Mouse (Mus musculus) stomach, embryonic 15.5 days (tissue): ENCODE results near the gene Patz1. TPM values are rescaled to one million over a fixed set of nuclear protein-coding genes. Genes with fewer than 3 reads are reported as not detected.

Experiments used
- ATAC-seq: fragments of 200-750 bp; cut with Nextera tagmentation; 2 replicates; pipeline ENCODE4 v1.8.0; 2017; ENCODE audit warnings: low read depth, moderate number of reproducible peaks, moderate TSS enrichment; ENCODE audit not compliant: insufficient read depth, low FRiP score
- H3K27ac ChIP-seq: fragments of 300-500 bp; sonication (generic); 2 replicates; pipeline ENCODE4 v1.5.1; 2015; ENCODE audit warnings: mild to moderate bottlenecking, inconsistent platforms
- H3K27me3 ChIP-seq: fragments of 300-500 bp; sonication (generic); replicated peaks from 2 replicates; pipeline ENCODE4 v1.6.1; 2015; ENCODE audit warnings: inconsistent platforms
- H3K36me3 ChIP-seq: fragments of 300-500 bp; sonication (generic); 2 replicates; pipeline ENCODE4 v1.6.1; 2015; ENCODE audit warnings: inconsistent platforms
- H3K4me1 ChIP-seq: fragments of 300-500 bp; sonication (generic); 2 replicates; pipeline ENCODE4 v1.6.1; 2015; ENCODE audit warnings: inconsistent platforms
- H3K4me2 ChIP-seq: fragments of 300-500 bp; sonication (generic); 2 replicates; pipeline ENCODE4 v1.6.1; 2015; ENCODE audit warnings: mild to moderate bottlenecking, inconsistent platforms
- H3K4me3 ChIP-seq: fragments of 300-500 bp; sonication (generic); replicated peaks from 2 replicates; pipeline ENCODE4 v1.5.1; 2015; ENCODE audit warnings: inconsistent platforms
- H3K9ac ChIP-seq: fragments of 300-500 bp; sonication (generic); 2 replicates; pipeline ENCODE4 v1.6.1; 2015; ENCODE audit warnings: inconsistent platforms
- H3K9me3 ChIP-seq: fragments of 300-500 bp; sonication (generic); 2 replicates; pipeline ENCODE4 v1.6.1; 2016; ENCODE audit warnings: inconsistent platforms
- WGBS: fragments of 180-500 bp; shearing (Covaris S2); methylation state at CpG from one replicate; pipeline ENCODE4 v1.1.7; 2015; 5-methylcytosine and 5-hydroxymethylcytosine counted together
- polyA plus RNA-seq: library from polyadenylated mRNA; unstranded; fragments of >200 nt; fragmentation: Nextera tagmentation; extraction: Ambion mirVana; gene quantifications from 2 replicates; pipeline ENCODE4 v1.2.1, GENCODE M21; 2015

Gene Patz1
- 39.9 and 42.0 TPM in 2 replicates for polyA plus RNA-seq

- peak within 1 kb of the TSS; percentile 90 for H3K4me2 ChIP-seq
- H3K27ac ChIP-seq = peak within 1 kb of the TSS; percentile 100
- no peaks in the 10 kb centered on the region for H3K27me3 ChIP-seq
- ATAC-seq = peak; percentile 17
- peak within 1 kb of the TSS; percentile 85 for H3K4me3 ChIP-seq
- H3K4me1 ChIP-seq = peaks cover 36% of the 10 kb centered on the region
- H3K9ac ChIP-seq = peak within 1 kb of the TSS; percentile 92
- H3K36me3 ChIP-seq = peaks cover 4% of the 10 kb centered on the region; the same call in 1 of the 2 replicates
- WGBS = under 1% methylated on average over 41 of the region's 41 CpGs
- H3K9me3 ChIP-seq = no peaks in the 10 kb centered on the region
These were observed at the start of gene Patz1 for GRCm38 (mm10) chr11:3288521-3289301. Patz1 (plus strand) TSS chr11:3288874.

- no peak overlapping the region for H3K4me2 ChIP-seq
- 93% methylated on average over 7 of the region's 7 CpGs for WGBS
- no peak for ATAC-seq
- H3K4me3 ChIP-seq = no peak overlapping the region
- peaks cover 74% of the 10 kb centered on the region for H3K36me3 ChIP-seq
- H3K4me1 ChIP-seq = no peaks in the 10 kb centered on the region
- H3K27ac ChIP-seq = no peak overlapping the region
- no peak overlapping the region for H3K9ac ChIP-seq
- no peaks in the 10 kb centered on the region for H3K9me3 ChIP-seq
- no peaks in the 10 kb centered on the region for H3K27me3 ChIP-seq
These were observed 46.3 kb upstream of the Patz1 start for GRCm38 (mm10) chr11:3242395-3242794.

GRCm38 (mm10) chr11:3243771-3244170 lies 44.9 kb upstream of the Patz1 start:
- Histone ChIP-seq H3K27ac (no peak overlapping the region), H3K4me1 (no peaks in the 10 kb centered on the region), H3K4me3 (no peak overlapping the region), H3K9ac (no peak overlapping the region), H3K9me3 (no peaks in the 10 kb centered on the region), H3K36me3 (peaks cover 74% of the 10 kb centered on the region), H3K4me2 (no peak overlapping the region), H3K27me3 (no peaks in the 10 kb centered on the region)
- ATAC-seq = no peak
- 83% methylated on average over 4 of the region's 4 CpGs for WGBS

GRCm38 (mm10) chr11:3247387-3247786 lies 41.3 kb upstream of the Patz1 start:
- 88% methylated on average over 2 of the region's 2 CpGs for WGBS

GRCm38 (mm10) chr11:3259537-3259936 lies 29.1 kb upstream of the Patz1 start:
- ATAC-seq = no peak
- H3K27me3 ChIP-seq = no peaks in the 10 kb centered on the region
- H3K4me1 ChIP-seq = no peaks in the 10 kb centered on the region; the same call in 1 of the 2 replicates
- H3K36me3 ChIP-seq = peaks cover 28% of the 10 kb centered on the region
- no peaks in the 10 kb centered on the region for H3K9me3 ChIP-seq
- 97% methylated on average over 1 of the region's 1 CpGs for WGBS
- no peak overlapping the region for H3K4me2 ChIP-seq
- H3K9ac ChIP-seq = no peak overlapping the region
- no peak overlapping the region for H3K4me3 ChIP-seq
- no peak overlapping the region for H3K27ac ChIP-seq

More at GRCm38 (mm10) chr11:3247387-3247786, 41.3 kb upstream of the Patz1 start:
- H3K9ac ChIP-seq = no peak overlapping the region
- no peaks in the 10 kb centered on the region for H3K4me1 ChIP-seq
- H3K27me3 ChIP-seq = no peaks in the 10 kb centered on the region
- peaks cover 72% of the 10 kb centered on the region for H3K36me3 ChIP-seq
- H3K4me3 ChIP-seq = no peak overlapping the region
- H3K9me3 ChIP-seq = no peaks in the 10 kb centered on the region
- no peak for ATAC-seq
- H3K4me2 ChIP-seq = no peak overlapping the region
- no peak overlapping the region for H3K27ac ChIP-seq

- peak overlapping the region; percentile 94 for H3K4me3 ChIP-seq
- H3K27ac ChIP-seq = peak overlapping the region; percentile 89
- peaks cover 8% of the 10 kb centered on the region for H3K4me1 ChIP-seq
- ATAC-seq = no peak
- peak overlapping the region; percentile 71 for H3K4me2 ChIP-seq
- H3K9me3 ChIP-seq = no peaks in the 10 kb centered on the region
- H3K27me3 ChIP-seq = no peaks in the 10 kb centered on the region
- H3K36me3 ChIP-seq = peaks cover 19% of the 10 kb centered on the region
- WGBS = 1% methylated on average over 26 of the region's 26 CpGs
- peak overlapping the region; percentile 98 for H3K9ac ChIP-seq
These were observed 23.2 kb upstream of the Patz1 start for GRCm38 (mm10) chr11:3265291-3266078.

- Histone ChIP-seq H3K36me3 (peaks cover 15% of the 10 kb centered on the region), H3K27me3 (no peaks in the 10 kb centered on the region), H3K9ac (peak within 1 kb of the TSS; percentile 98), H3K4me1 (peaks cover 8% of the 10 kb centered on the region), H3K4me2 (peak within 1 kb of the TSS; percentile 71), H3K27ac (peak within 1 kb of the TSS; percentile 89), H3K9me3 (no peaks in the 10 kb centered on the region), H3K4me3 (peak within 1 kb of the TSS; percentile 94)
- ATAC-seq = peak; percentile 99
- under 1% methylated on average over 70 of the region's 72 CpGs for WGBS
These were observed 22.5 kb upstream of the Patz1 start, which contains the start of gene Drg1 for GRCm38 (mm10) chr11:3266079-3266685. Drg1 (minus strand) TSS chr11:3266415.

GRCm38 (mm10) chr11:3267133-3267532 lies 21.5 kb upstream of the Patz1 start:
- H3K27me3 ChIP-seq = no peaks in the 10 kb centered on the region
- H3K4me3 ChIP-seq = peak overlapping the region; percentile 94
- H3K9me3 ChIP-seq = no peaks in the 10 kb centered on the region
- H3K9ac ChIP-seq = peak overlapping the region; percentile 51; the same call in 1 of the 2 replicates
- H3K4me2 ChIP-seq = peak overlapping the region; percentile 52
- ATAC-seq = no peak
- peaks cover 8% of the 10 kb centered on the region for H3K4me1 ChIP-seq
- peak overlapping the region; percentile 89; the same call in 1 of the 2 replicates for H3K27ac ChIP-seq
- H3K36me3 ChIP-seq = peaks cover 7% of the 10 kb centered on the region
- 44% methylated on average over 7 of the region's 7 CpGs for WGBS

- H3K9ac ChIP-seq = no peak overlapping the region
- peaks cover 8% of the 10 kb centered on the region for H3K4me1 ChIP-seq
- H3K27me3 ChIP-seq = no peaks in the 10 kb centered on the region
- H3K4me3 ChIP-seq = no peak overlapping the region
- no peaks in the 10 kb centered on the region for H3K36me3 ChIP-seq
- H3K9me3 ChIP-seq = no peaks in the 10 kb centered on the region
- no peak overlapping the region for H3K27ac ChIP-seq
- H3K4me2 ChIP-seq = no peak overlapping the region
- ATAC-seq = no peak
- WGBS = 38% methylated on average over 4 of the region's 4 CpGs
These were observed 19.4 kb upstream of the Patz1 start for GRCm38 (mm10) chr11:3269241-3269640.

- no peak for ATAC-seq
- no peak overlapping the region for H3K4me3 ChIP-seq
- H3K4me2 ChIP-seq = no peak overlapping the region
- no peaks in the 10 kb centered on the region for H3K27me3 ChIP-seq
- WGBS = 60% methylated on average over 5 of the region's 5 CpGs
- H3K36me3 ChIP-seq = no peaks in the 10 kb centered on the region
- H3K4me1 ChIP-seq = no peaks in the 10 kb centered on the region
- no peak overlapping the region for H3K9ac ChIP-seq
- no peak overlapping the region for H3K27ac ChIP-seq
- no peaks in the 10 kb centered on the region for H3K9me3 ChIP-seq
These were observed 10.3 kb upstream of the Patz1 start for GRCm38 (mm10) chr11:3278351-3278750.

- Histone ChIP-seq H3K27ac (no peak overlapping the region), H3K27me3 (no peaks in the 10 kb centered on the region), H3K4me2 (no peak overlapping the region), H3K4me1 (no peaks in the 10 kb centered on the region), H3K36me3 (no peaks in the 10 kb centered on the region), H3K9me3 (no peaks in the 10 kb centered on the region), H3K9ac (no peak overlapping the region), H3K4me3 (no peak overlapping the region)
- WGBS = 68% methylated on average over 2 of the region's 2 CpGs
- ATAC-seq = no peak
These were observed 8.9 kb upstream of the Patz1 start for GRCm38 (mm10) chr11:3279729-3280128.
